Mouse (Mus musculus): ENCODE results near the gene Clec3a. TPM values are rescaled to one million over a fixed set of nuclear protein-coding genes. Genes with fewer than 3 reads are reported as not detected.

Clec3a gene
- polyA plus RNA-seq, 1 experiment from 2014 or later = not detected

DNA sequence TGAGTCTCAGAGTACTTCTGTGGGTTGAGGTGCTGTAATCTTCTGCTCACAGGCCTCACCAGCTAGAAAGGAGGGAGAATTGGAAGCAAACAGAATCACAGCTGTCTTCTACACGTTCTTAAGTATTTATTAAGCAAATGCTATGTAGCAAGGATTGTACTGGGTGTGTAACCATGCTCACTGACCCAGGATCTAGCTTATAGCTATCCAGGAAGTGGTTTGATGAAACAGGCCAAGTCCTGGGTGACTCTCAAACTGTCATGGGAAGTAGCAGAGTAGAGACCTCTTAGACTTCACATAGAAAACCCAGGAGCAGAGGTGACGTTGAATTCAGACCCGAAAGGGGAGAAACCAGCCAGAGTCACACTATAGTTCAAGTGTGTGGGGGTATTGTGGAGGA lies 6.5 kb upstream of the Clec3a start:
- H3K27me3 ChIP-seq (ENCODE audit: control insufficient read depth, insufficient read depth, low read length) = no peaks in the 10 kb centered on the region
- DNase-seq (ENCODE audit: low spot score) (no peak), ATAC-seq (ENCODE audit: low FRiP score) (no peak)
- no peaks in the 10 kb centered on the region for H3K4me1 ChIP-seq (replicated peaks; ENCODE audit: control insufficient read depth, insufficient read depth, low read length)
- no peak overlapping the region for H3K27ac ChIP-seq
- no peaks in the 10 kb centered on the region for H3K36me3 ChIP-seq (replicated peaks; ENCODE audit: control insufficient read depth, insufficient read depth)
- no peak overlapping the region for H3K4me2 ChIP-seq (replicated peaks)
- WGBS = 74% methylated on average over 3 of the region's 3 CpGs
- H3K9me3 ChIP-seq (ENCODE audit: control insufficient read depth, low read length) = no peaks in the 10 kb centered on the region
- H3K9ac ChIP-seq = no peak overlapping the region
- no peak overlapping the region for H3K4me3 ChIP-seq (replicated peaks; ENCODE audit: low read length)

DNA sequence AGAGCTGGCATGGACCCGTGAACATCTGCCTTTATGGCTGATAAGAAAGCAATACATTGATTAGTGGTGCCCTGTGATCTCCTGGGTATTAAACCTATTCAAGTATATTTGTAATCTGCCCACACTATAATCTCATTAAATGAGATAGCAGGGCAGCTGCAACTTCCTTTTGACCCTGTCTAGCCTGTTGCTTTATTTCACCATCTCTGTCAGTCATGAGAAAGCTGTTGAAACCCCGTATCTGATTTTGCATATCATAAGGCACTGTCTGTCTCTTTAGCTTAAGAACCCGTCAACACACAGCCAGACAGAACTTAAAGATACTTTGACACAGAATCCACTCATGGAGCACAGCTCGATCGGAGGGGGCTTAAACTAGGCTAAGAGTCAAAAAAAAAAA lies 600 bp downstream of the Clec3a start:
- Histone ChIP-seq H3K9ac (no peak overlapping the region), H3K27ac (no peak overlapping the region), H3K9me3 (ENCODE audit: control insufficient read depth, low read length) (no peaks in the 10 kb centered on the region), H3K4me2 (replicated peaks) (no peak overlapping the region), H3K36me3 (replicated peaks; ENCODE audit: control insufficient read depth, insufficient read depth) (no peaks in the 10 kb centered on the region), H3K4me1 (replicated peaks; ENCODE audit: control insufficient read depth, insufficient read depth, low read length) (no peaks in the 10 kb centered on the region), H3K27me3 (ENCODE audit: control insufficient read depth, insufficient read depth, low read length) (no peaks in the 10 kb centered on the region), H3K4me3 (replicated peaks; ENCODE audit: low read length) (no peak overlapping the region)
- DNase-seq (ENCODE audit: low spot score) = no peak
- no peak for ATAC-seq (ENCODE audit: low FRiP score)
- WGBS = 81% methylated on average over 5 of the region's 5 CpGs

DNA sequence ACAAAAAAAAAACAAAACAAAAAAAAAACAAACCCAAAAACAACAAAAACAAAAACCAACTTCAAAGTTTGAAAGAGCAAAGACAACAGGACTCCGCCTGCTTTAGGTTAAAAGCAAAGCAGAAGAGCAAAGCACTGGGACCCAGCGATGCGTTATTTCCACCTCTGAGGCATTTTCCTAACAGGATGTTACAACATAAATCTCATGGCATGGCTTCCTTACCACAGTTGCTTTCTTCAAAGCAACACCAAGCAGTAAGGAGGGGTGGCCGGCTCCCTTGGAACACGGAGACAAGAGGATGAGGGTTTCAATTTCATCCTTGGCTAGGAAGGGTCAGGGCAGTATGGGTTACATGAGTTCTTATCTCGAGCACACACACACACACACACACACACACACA lies 1.0 kb downstream of the Clec3a start:
- H3K4me1 ChIP-seq (replicated peaks; ENCODE audit: control insufficient read depth, insufficient read depth, low read length) = no peaks in the 10 kb centered on the region
- no peak overlapping the region for H3K4me3 ChIP-seq (replicated peaks; ENCODE audit: low read length)
- ATAC-seq (ENCODE audit: low FRiP score) (no peak), DNase-seq (ENCODE audit: low spot score) (no peak)
- no peak overlapping the region for H3K9ac ChIP-seq
- H3K27me3 ChIP-seq (ENCODE audit: control insufficient read depth, insufficient read depth, low read length) = no peaks in the 10 kb centered on the region
- no peaks in the 10 kb centered on the region for H3K36me3 ChIP-seq (replicated peaks; ENCODE audit: control insufficient read depth, insufficient read depth)
- WGBS = 84% methylated on average over 6 of the region's 6 CpGs
- no peak overlapping the region for H3K27ac ChIP-seq
- H3K4me2 ChIP-seq (replicated peaks) = no peak overlapping the region
- no peaks in the 10 kb centered on the region for H3K9me3 ChIP-seq (ENCODE audit: control insufficient read depth, low read length)

DNA sequence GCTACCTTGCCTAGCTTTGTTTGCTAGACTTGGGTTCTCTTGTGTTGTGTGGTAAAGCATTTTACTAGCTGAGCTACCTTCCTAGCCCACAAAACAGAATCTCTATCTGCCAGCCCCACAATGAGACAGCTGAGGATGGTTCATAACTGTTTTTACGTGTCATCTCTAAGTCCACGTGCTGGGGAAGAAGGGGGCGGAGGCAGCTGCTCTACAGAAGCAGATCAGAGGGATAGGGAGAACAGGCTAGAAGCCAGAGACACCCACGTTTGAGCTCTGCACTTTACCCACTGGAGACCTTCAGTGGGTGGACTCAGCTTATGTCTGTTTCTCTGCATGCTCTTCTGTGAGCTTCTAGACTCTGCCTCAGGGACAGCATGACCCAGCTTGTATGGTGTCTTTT lies 3.7 kb downstream of the Clec3a start:
- no peak overlapping the region for H3K9ac ChIP-seq
- H3K4me1 ChIP-seq (replicated peaks; ENCODE audit: control insufficient read depth, insufficient read depth, low read length) = no peaks in the 10 kb centered on the region
- WGBS = 87% methylated on average over 4 of the region's 4 CpGs
- H3K36me3 ChIP-seq (replicated peaks; ENCODE audit: control insufficient read depth, insufficient read depth) = no peaks in the 10 kb centered on the region
- no peak for DNase-seq (ENCODE audit: low spot score)
- no peaks in the 10 kb centered on the region for H3K9me3 ChIP-seq (ENCODE audit: control insufficient read depth, low read length)
- no peak overlapping the region for H3K4me3 ChIP-seq (replicated peaks; ENCODE audit: low read length)
- H3K4me2 ChIP-seq (replicated peaks) = no peak overlapping the region
- no peak overlapping the region for H3K27ac ChIP-seq
- no peaks in the 10 kb centered on the region for H3K27me3 ChIP-seq (ENCODE audit: control insufficient read depth, insufficient read depth, low read length)
- no peak for ATAC-seq (ENCODE audit: low FRiP score)

DNA sequence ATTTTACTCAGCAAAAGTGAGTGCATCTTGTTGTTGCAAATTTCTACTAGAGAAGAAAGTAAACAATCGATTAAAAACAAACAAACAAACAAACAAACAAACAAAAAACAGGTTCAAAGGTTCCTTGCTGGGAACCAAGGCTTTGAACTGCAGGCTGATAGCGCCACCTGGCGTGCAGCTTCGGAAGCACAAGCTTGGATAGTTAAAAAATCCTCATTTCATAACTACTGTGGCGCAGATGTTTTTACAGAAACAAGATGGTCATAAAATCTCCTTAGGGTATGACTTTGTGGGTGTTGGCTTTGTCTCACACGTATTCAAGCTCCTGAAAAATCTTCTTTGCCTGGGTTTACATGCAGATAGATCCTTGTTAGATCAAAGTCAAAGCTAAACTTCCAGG lies 20.4 kb downstream of the Clec3a start:
- Histone ChIP-seq H3K36me3 (replicated peaks; ENCODE audit: control insufficient read depth, insufficient read depth) (no peaks in the 10 kb centered on the region), H3K9ac (no peak overlapping the region), H3K27me3 (ENCODE audit: control insufficient read depth, insufficient read depth, low read length) (no peaks in the 10 kb centered on the region), H3K9me3 (ENCODE audit: control insufficient read depth, low read length) (no peaks in the 10 kb centered on the region), H3K4me3 (replicated peaks; ENCODE audit: low read length) (no peak overlapping the region), H3K27ac (no peak overlapping the region), H3K4me2 (replicated peaks) (no peak overlapping the region), H3K4me1 (replicated peaks; ENCODE audit: control insufficient read depth, insufficient read depth, low read length) (peaks cover 11% of the 10 kb centered on the region)
- no peak for ATAC-seq (ENCODE audit: low FRiP score)
- peak; percentile 89 for DNase-seq (ENCODE audit: low spot score)
- 9% methylated on average over 6 of the region's 6 CpGs for WGBS

DNA sequence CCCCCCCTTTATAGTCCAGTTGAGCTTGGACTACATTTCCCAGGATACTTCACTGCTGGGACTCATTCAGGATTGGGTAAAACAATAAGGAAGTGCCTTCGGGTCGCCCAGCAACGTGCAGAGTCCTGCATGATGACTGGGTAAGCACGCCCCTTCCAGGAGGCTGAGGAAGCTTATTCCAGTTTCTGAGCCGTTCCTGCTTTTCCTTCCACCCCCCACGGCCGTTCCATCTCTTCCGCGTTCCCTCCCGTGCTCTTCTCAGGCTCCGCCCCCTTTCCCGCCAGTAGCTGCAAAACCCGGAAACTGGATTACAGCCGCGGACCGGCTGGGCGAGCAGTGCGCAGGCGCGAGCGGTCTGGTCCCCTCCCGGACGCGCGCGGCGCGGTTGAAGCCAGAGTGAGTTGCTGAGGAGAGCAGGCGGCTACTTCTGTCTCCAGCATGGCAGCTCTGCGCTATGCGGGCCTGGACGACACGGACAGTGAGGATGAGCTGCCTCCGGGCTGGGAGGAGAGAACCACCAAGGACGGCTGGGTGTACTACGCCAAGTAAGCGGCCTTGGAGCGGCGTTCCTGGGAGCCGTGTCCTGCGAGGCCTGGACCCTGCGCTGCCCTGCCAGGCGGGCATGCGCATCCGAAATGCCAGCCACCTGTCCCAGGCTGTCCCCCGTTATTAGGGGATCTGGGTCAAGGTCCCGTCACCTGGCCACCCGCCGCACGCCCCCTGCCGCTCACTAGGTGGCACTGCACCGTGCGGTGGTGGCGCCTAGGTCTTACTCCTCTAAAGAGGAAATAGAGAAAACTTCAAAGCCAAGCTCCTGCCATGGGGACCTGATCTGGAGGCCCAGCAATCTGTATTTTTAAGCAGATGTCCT lies 21.7 kb downstream of the Clec3a start, which contains the start of gene Wwox:
Gene Wwox (plus strand): TSS at position 322 of the 871 bp plus-strand sequence.
- H3K9ac ChIP-seq = peak within 1 kb of the TSS; percentile 60
- ATAC-seq (ENCODE audit: low FRiP score) = peak; percentile 98
- peak within 1 kb of the TSS; percentile 88 for H3K4me2 ChIP-seq (replicated peaks)
- WGBS = under 1% methylated on average over 54 of the region's 54 CpGs
- H3K27me3 ChIP-seq (ENCODE audit: control insufficient read depth, insufficient read depth, low read length) = no peaks in the 10 kb centered on the region
- peaks cover 11% of the 10 kb centered on the region for H3K4me1 ChIP-seq (replicated peaks; ENCODE audit: control insufficient read depth, insufficient read depth, low read length)
- DNase-seq (ENCODE audit: low spot score) = peak; percentile 100
- no peaks in the 10 kb centered on the region for H3K36me3 ChIP-seq (replicated peaks; ENCODE audit: control insufficient read depth, insufficient read depth)
- H3K27ac ChIP-seq = peak within 1 kb of the TSS; percentile 66
- no peaks in the 10 kb centered on the region for H3K9me3 ChIP-seq (ENCODE audit: control insufficient read depth, low read length)
- peak within 1 kb of the TSS; percentile 68 for H3K4me3 ChIP-seq (replicated peaks; ENCODE audit: low read length)

DNA sequence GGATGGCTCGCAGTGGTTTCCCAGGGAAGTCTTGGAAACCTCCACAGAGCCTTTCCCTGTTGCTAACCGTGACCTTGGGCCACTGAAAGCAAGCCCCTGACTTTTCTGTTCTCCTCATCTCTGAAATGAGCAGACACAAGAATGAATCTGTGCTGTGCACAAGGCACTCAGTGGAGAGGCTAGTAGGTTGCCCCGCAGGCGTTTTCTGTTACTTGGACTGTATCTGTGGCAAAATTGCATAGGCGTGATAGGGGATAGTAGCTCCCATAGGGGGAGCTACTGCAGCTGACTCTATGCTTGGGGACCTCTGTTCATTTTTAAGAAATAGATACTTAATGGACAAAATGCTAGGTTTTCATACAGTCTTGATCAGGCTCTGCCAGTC lies 22.3 kb downstream of the Clec3a start:
- DNase-seq (ENCODE audit: low spot score) (no peak), ATAC-seq (ENCODE audit: low FRiP score) (no peak)
- 24% methylated on average over 5 of the region's 5 CpGs for WGBS
- H3K27ac ChIP-seq = peak overlapping the region; percentile 66; the same call in 1 of the 2 replicates
- H3K9ac ChIP-seq = peak overlapping the region; percentile 60
- peak overlapping the region; percentile 88 for H3K4me2 ChIP-seq (replicated peaks)
- no peaks in the 10 kb centered on the region for H3K27me3 ChIP-seq (ENCODE audit: control insufficient read depth, insufficient read depth, low read length)
- no peaks in the 10 kb centered on the region for H3K9me3 ChIP-seq (ENCODE audit: control insufficient read depth, low read length)
- peaks cover 11% of the 10 kb centered on the region for H3K4me1 ChIP-seq (replicated peaks; ENCODE audit: control insufficient read depth, insufficient read depth, low read length)
- H3K4me3 ChIP-seq (replicated peaks; ENCODE audit: low read length) = peak overlapping the region; percentile 68
- H3K36me3 ChIP-seq (replicated peaks; ENCODE audit: control insufficient read depth, insufficient read depth) = no peaks in the 10 kb centered on the region

DNA sequence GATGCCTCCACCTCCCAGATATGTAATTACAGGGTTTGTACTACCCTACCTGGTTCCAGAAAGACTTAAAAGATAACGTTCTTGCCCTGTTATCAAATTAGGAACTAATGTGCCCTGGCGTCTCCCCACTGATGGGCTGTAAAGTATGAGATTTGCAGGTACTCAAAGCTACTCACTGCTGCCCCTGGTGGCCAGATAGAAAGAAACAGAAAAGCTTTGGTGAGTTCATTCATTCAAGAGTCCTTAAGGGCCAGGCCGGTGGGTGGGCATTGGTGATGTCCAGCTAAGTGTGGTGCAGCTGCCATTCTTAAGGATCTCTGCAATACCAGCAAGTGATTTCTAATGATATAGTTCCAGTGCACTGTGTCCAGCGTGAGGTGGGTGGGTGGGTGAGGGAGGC lies 23.7 kb downstream of the Clec3a start:
- no peak overlapping the region for H3K27ac ChIP-seq
- no peaks in the 10 kb centered on the region for H3K27me3 ChIP-seq (ENCODE audit: control insufficient read depth, insufficient read depth, low read length)
- peaks cover 11% of the 10 kb centered on the region for H3K4me1 ChIP-seq (replicated peaks; ENCODE audit: control insufficient read depth, insufficient read depth, low read length)
- H3K9me3 ChIP-seq (ENCODE audit: control insufficient read depth, low read length) = no peaks in the 10 kb centered on the region
- H3K4me3 ChIP-seq (replicated peaks; ENCODE audit: low read length) = no peak overlapping the region
- H3K9ac ChIP-seq = no peak overlapping the region
- DNase-seq (ENCODE audit: low spot score) (no peak), ATAC-seq (ENCODE audit: low FRiP score) (no peak)
- WGBS = 93% methylated on average over 4 of the region's 4 CpGs
- no peak overlapping the region for H3K4me2 ChIP-seq (replicated peaks)
- no peaks in the 10 kb centered on the region for H3K36me3 ChIP-seq (replicated peaks; ENCODE audit: control insufficient read depth, insufficient read depth)

DNA sequence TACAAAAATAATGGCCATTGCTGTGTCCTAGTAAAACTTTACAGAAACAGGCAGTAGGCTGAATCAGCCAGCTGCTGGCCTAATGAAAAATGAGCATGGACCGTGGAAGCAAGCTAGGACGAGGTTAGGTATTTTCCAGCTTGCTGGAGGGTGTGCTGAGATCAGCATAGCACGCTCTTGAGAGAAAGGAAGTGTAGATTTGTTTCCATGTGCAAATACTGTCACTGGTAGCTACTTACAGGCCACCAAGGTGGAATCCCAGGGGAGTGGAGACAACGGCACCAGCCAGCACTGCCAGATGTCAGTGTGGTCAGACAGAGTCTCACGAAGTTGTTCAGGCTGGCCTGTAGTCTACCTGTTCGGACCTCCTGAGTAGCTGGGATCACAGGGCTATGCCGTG lies 29.0 kb downstream of the Clec3a start:
- ATAC-seq (ENCODE audit: low FRiP score) (no peak), DNase-seq (ENCODE audit: low spot score) (no peak)
- WGBS = 88% methylated on average over 7 of the region's 7 CpGs
- H3K9ac ChIP-seq = no peak overlapping the region
- H3K4me1 ChIP-seq (replicated peaks; ENCODE audit: control insufficient read depth, insufficient read depth, low read length) = no peaks in the 10 kb centered on the region
- H3K4me3 ChIP-seq (replicated peaks; ENCODE audit: low read length) = no peak overlapping the region
- H3K36me3 ChIP-seq (replicated peaks; ENCODE audit: control insufficient read depth, insufficient read depth) = no peaks in the 10 kb centered on the region
- no peaks in the 10 kb centered on the region for H3K9me3 ChIP-seq (ENCODE audit: control insufficient read depth, low read length)
- no peaks in the 10 kb centered on the region for H3K27me3 ChIP-seq (ENCODE audit: control insufficient read depth, insufficient read depth, low read length)
- no peak overlapping the region for H3K4me2 ChIP-seq (replicated peaks)
- no peak overlapping the region for H3K27ac ChIP-seq
